ENCODE assay signal across 10 mouse cellular contexts in the genomic region with DNA sequence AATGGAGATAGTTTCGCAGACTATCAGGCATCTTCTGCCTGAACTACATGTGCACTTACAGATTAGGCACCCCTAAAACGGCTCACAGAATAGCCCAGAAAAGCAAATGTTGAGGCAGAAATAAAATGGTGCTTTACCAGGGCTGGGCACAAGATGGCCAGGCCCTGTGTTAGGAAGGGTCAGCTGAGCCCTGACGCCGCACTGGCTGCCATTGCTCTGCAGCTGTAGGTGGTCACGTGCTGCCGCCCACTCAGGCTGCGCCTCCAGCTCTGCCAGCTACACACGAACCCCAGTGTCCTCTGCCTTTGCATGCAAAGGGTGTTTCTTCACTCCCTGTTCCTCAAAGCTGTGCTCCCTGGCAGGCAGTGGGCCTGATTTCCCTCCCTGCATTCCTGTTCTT. TPM values are rescaled to one million over a fixed set of nuclear protein-coding genes. Genes with fewer than 3 reads are reported as not detected.
DNase-seq lines count a peak whose midpoint lies in the region; ATAC-seq lines count a peak whose summit lies in the region.
"Had no signal": no experiment of that assay in that cellular context is flagged by ENCODE, and none has a peak within 500 bp of the region (broad histone marks: within the 10 kb centered on the region; RNA-seq: fewer than 3 reads in every experiment).

No protein-coding gene starts in this region.

- peaks cover 51% of the 10 kb centered on the region for H3K27me3 ChIP-seq in hindbrain, embryonic 13.5 days
- peaks cover 71% of the 10 kb centered on the region for H3K27me3 ChIP-seq in heart, embryonic 10.5 days (ENCODE audit: insufficient read depth, poor library complexity, severe bottlenecking)

- peak overlapping the region; percentile 97 for H3K27ac ChIP-seq in hindbrain, embryonic 13.5 days
- H3K27ac ChIP-seq in heart, embryonic 10.5 days, result no peak overlapping the region
- H3K27ac ChIP-seq: limb, embryonic 13.5 days had no signal

- intact Hi-C loops in left cerebral cortex, postnatal 36 days (cut with DNase I), result loop anchor here (5.0 kb wide), 1 partner anchor 101 kb away; no protein-coding TSS in a partner anchor

- 40% methylated on average over 8 of the region's 8 CpGs for WGBS in hindbrain, embryonic 13.5 days
- WGBS in heart, embryonic 10.5 days, result 47% methylated on average over 8 of the region's 8 CpGs

- peak overlapping the region; percentile 63; the same call in 1 of the 2 replicates for H3K4me3 ChIP-seq in hindbrain, embryonic 13.5 days
- H3K4me3 ChIP-seq in heart, embryonic 10.5 days, result no peak overlapping the region

- no peaks in the 10 kb centered on the region for H3K9me3 ChIP-seq in hindbrain, embryonic 13.5 days
- no peaks in the 10 kb centered on the region for H3K9me3 ChIP-seq in heart, embryonic 10.5 days
- H3K9me3 ChIP-seq: limb, embryonic 13.5 days had no signal

- H3K36me3 ChIP-seq in hindbrain, embryonic 13.5 days, result no peaks in the 10 kb centered on the region
- no peaks in the 10 kb centered on the region for H3K36me3 ChIP-seq in heart, embryonic 10.5 days
- H3K36me3 ChIP-seq: limb, embryonic 13.5 days had no signal

- H3K9ac ChIP-seq in hindbrain, embryonic 13.5 days, result peak overlapping the region; percentile 93; the same call in 1 of the 2 replicates

- peak; percentile 38; the same call in 1 of the 2 replicates for ATAC-seq in hindbrain, embryonic 13.5 days (ENCODE audit: low FRiP score)

- H3K4me1 ChIP-seq in hindbrain, embryonic 13.5 days (replicated peaks), result peaks cover 34% of the 10 kb centered on the region
- 0 out of 2 replicates have a peak, but pooled peaks cover 6% of the 10 kb centered on the region for H3K4me1 ChIP-seq in heart, embryonic 10.5 days

- peak; percentile 31 to 45 for DNase-seq in cerebellum, postnatal 25 days
- no peak for DNase-seq in cerebellum, adult 8-10 months
- DNase-seq in left cerebral cortex, postnatal 36 days (ENCODE audit: low spot score in 2 of 2), result peak; percentile 55 to 71
- DNase-seq in right cerebral cortex, postnatal 14 days, result peak; percentile 68
- no peak for DNase-seq in adrenal gland, adult (ENCODE audit: inconsistent age in 2 of 2, low spot score in 1 of 2)
- no peak for DNase-seq in kidney, adult 9 months
- no peak for DNase-seq in heart, embryonic 10.5 days (ENCODE audit: low spot score)

- H3K4me2 ChIP-seq in hindbrain, embryonic 13.5 days, result peak overlapping the region; percentile 65

RNA-seq across cellular contexts. Expression of gene Dscam, which starts 0.9 kb away (rescaled TPM):
- 7.7 and 10.0 TPM in 2 replicates for polyA plus RNA-seq in hindbrain, embryonic 13.5 days (2015; fragmentation: Nextera tagmentation; extraction: Ambion mirVana)
- 10 to 100 TPM; 44.8 to 47.8 TPM for total RNA-seq in left cerebral cortex, postnatal 36 days (2021)
- polyA plus RNA-seq in heart, embryonic 10.5 days (2016; fragmentation: Nextera tagmentation; extraction: Ambion mirVana), result 0.07 and 0.20 TPM in 2 replicates
- polyA plus RNA-seq: heart, embryonic 14.5 days had no signal

Comparison
In these comparisons a context has a peak if more than half of its experiments do, and no peak if none do; other contexts are left out.
1. DNase-seq: peak in cerebellum, postnatal 25 days (2 of 2), left cerebral cortex, postnatal 36 days (2 of 2) and right cerebral cortex, postnatal 14 days (single experiment); none in cerebellum, adult 8-10 months (single experiment), adrenal gland, adult (0 of 2), kidney, adult 9 months (single experiment) and heart, embryonic 10.5 days (single experiment).